Mouse (Mus musculus) adrenal gland, adult 10 weeks (tissue): ENCODE measurements around the gene Zfp747. TPM values are rescaled to one million over a fixed set of nuclear protein-coding genes. Genes with fewer than 3 reads are reported as not detected.

ENCODE experiments used
- polyA plus RNA-seq: library from polyadenylated mRNA; stranded (reverse); fragments of 350-450 nt; fragmentation: Illumina TruSeq; extraction: RNeasy Lipid Tissue Mini Kit (QIAGEN cat#74804); gene quantifications from one replicate; pipeline ENCODE4 v1.2.3, GENCODE M21; 2014; ENCODE audit warnings: low read depth, low replicate concordance

Zfp747 gene
- polyA plus RNA-seq: 2.9 TPM

GRCm38 (mm10) chr7:127375271-127376245, at the start of gene Zfp747:
Gene Zfp747 (minus strand): TSS chr7:127376050.

GRCm38 (mm10) chr7:127421388-127422191, 45.7 kb upstream of the Zfp747 start, which contains the start of gene Zfp688:
Gene Zfp688 (minus strand): TSS chr7:127422068.

GRCm38 (mm10) chr7:127406002-127406987, 30.4 kb upstream of the Zfp747 start, which contains the start of gene Zfp764:
Gene Zfp764 (minus strand): TSS chr7:127406822.

GRCm38 (mm10) chr7:127393157-127393943, 17.5 kb upstream of the Zfp747 start, which contains the start of gene E430018J23Rik:
Gene E430018J23Rik (minus strand): TSS chr7:127393629.

GRCm38 (mm10) chr7:127386641-127387392, 11.0 kb upstream of the Zfp747 start, which contains the start of gene 9130019O22Rik:
Gene 9130019O22Rik (minus strand): TSS chr7:127387166.

GRCm38 (mm10) chr7:127345512-127346325, 30.1 kb downstream of the Zfp747 start, which contains the start of gene Zfp768:
Gene Zfp768 (minus strand): TSS chr7:127345589.

Other genes with a start within 250 kb of the Zfp747 start
- gene Spn, start 238.2 kb downstream of the Zfp747 start, polyA plus RNA-seq: 0.52 TPM
- 14.8 TPM for gene Cd2bp2, start 180.0 kb downstream of the Zfp747 start, polyA plus RNA-seq
- 3.7 TPM for gene Tbc1d10b, start 167.6 kb downstream of the Zfp747 start, polyA plus RNA-seq
- 9.2 TPM for gene Mylpf, start 167.2 kb downstream of the Zfp747 start, polyA plus RNA-seq
- gene Zfp553, start 143.0 kb downstream of the Zfp747 start, polyA plus RNA-seq: 1.7 TPM
- not detected for gene Sept1, start 142.9 kb downstream of the Zfp747 start, polyA plus RNA-seq
- gene Zfp771, start 131.8 kb downstream of the Zfp747 start, polyA plus RNA-seq: not detected
- not detected for gene Dctpp1, start 115.3 kb downstream of the Zfp747 start, polyA plus RNA-seq
- gene Sephs2, start 102.0 kb downstream of the Zfp747 start, polyA plus RNA-seq: 78.0 TPM
- 0.82 TPM for gene Itgal, start 79.8 kb downstream of the Zfp747 start, polyA plus RNA-seq
- gene Zfp768, start 30.5 kb downstream of the Zfp747 start, polyA plus RNA-seq: 3.0 TPM
- gene 9130019O22Rik, start 11.1 kb upstream of the Zfp747 start, polyA plus RNA-seq: 1.7 TPM
- gene E430018J23Rik, start 17.6 kb upstream of the Zfp747 start, polyA plus RNA-seq: 1.1 TPM
- 3.1 TPM for gene Zfp764, start 30.8 kb upstream of the Zfp747 start, polyA plus RNA-seq
- gene Zfp688, start 46.0 kb upstream of the Zfp747 start, polyA plus RNA-seq: 2.0 TPM
- 1.9 TPM for gene Zfp689, start 73.1 kb upstream of the Zfp747 start, polyA plus RNA-seq
- gene Prr14, start 83.6 kb upstream of the Zfp747 start, polyA plus RNA-seq: 25.5 TPM
- 6.2 TPM for gene Fbrs, start 103.1 kb upstream of the Zfp747 start, polyA plus RNA-seq
- 10.6 TPM for gene Srcap, start 135.9 kb upstream of the Zfp747 start, polyA plus RNA-seq
- 4.8 TPM for gene Gm42715, start 143.5 kb upstream of the Zfp747 start, polyA plus RNA-seq
- gene Tmem265, start 185.3 kb upstream of the Zfp747 start, polyA plus RNA-seq: not detected
- 16.0 TPM for gene Phkg2, start 197.3 kb upstream of the Zfp747 start, polyA plus RNA-seq
- 1.6 TPM for gene Ccdc189, start 212.5 kb upstream of the Zfp747 start, polyA plus RNA-seq
- gene Rnf40, start 212.7 kb upstream of the Zfp747 start, polyA plus RNA-seq: 1.5 TPM
- gene Zfp629, start 239.7 kb upstream of the Zfp747 start, polyA plus RNA-seq: 7.7 TPM